Mouse (Mus musculus) heart, embryonic 14.5 days (tissue): ENCODE measurements around the gene Trpm1. TPM values are rescaled to one million over a fixed set of nuclear protein-coding genes. Genes with fewer than 3 reads are reported as not detected.

Experiments used
- ATAC-seq: fragments of 200-750 bp; cut with Nextera tagmentation; 2 replicates; pipeline ENCODE4 v1.8.0; 2017; ENCODE audit warnings: low read depth, moderate TSS enrichment; ENCODE audit not compliant: insufficient number of reproducible peaks, insufficient read depth, low FRiP score
- H3K27ac ChIP-seq, 2 experiments: fragments of 200-500 bp in 1 of 2; fragments of 300-500 bp in 1 of 2; sonication (generic) in 1 of 2; replicated peaks in 1 of 2; 2 replicates each; pipeline ENCODE4 v1.5.1; 2012 to 2014; ENCODE audit warnings: low read depth in 2 of 2, low read length in 2 of 2, control low read depth in 1 of 2, mild to moderate bottlenecking in 1 of 2, mixed read lengths in 1 of 2; ENCODE audit not compliant: control insufficient read depth in 1 of 2, insufficient read depth in 1 of 2
- H3K27me3 ChIP-seq: fragments of 300-500 bp; sonication (generic); 2 replicates; pipeline ENCODE4 v1.6.1; 2014; ENCODE audit warnings: mild to moderate bottlenecking, low read length, control low read depth; ENCODE audit not compliant: control insufficient read depth, insufficient read depth
- H3K36me3 ChIP-seq: fragments of 300-500 bp; sonication (generic); 2 replicates; pipeline ENCODE4 v1.6.1; 2014; ENCODE audit warnings: mild to moderate bottlenecking, control low read depth, low read length, mixed read lengths; ENCODE audit not compliant: control insufficient read depth, insufficient read depth
- H3K4me1 ChIP-seq, 2 experiments: fragments of 200-500 bp in 1 of 2; fragments of 300-500 bp in 1 of 2; sonication (generic) in 1 of 2; 2 replicates each; pipeline ENCODE4 v1.6.1; 2012 to 2014; ENCODE audit warnings: low read length in 2 of 2, control low read depth in 1 of 2, mixed read lengths in 1 of 2; ENCODE audit not compliant: control insufficient read depth in 2 of 2, insufficient read depth in 2 of 2
- H3K4me2 ChIP-seq: fragments of 300-500 bp; sonication (generic); 2 replicates; pipeline ENCODE4 v1.6.1; 2014; ENCODE audit warnings: mild to moderate bottlenecking, low read length
- H3K4me3 ChIP-seq, 2 experiments: fragments of 200-500 bp in 1 of 2; fragments of 300-500 bp in 1 of 2; sonication (generic) in 1 of 2; 2 replicates each; pipeline ENCODE4 v1.5.1; 2012 to 2014; ENCODE audit warnings: low read length in 2 of 2, mild to moderate bottlenecking in 2 of 2, control low read depth in 1 of 2, low read depth in 1 of 2, moderate library complexity in 1 of 2; ENCODE audit not compliant: control insufficient read depth in 1 of 2, insufficient read depth in 1 of 2
- H3K9ac ChIP-seq: fragments of 300-500 bp; sonication (generic); 2 replicates; pipeline ENCODE4 v1.6.1; 2014; ENCODE audit warnings: mild to moderate bottlenecking, low read length
- H3K9me3 ChIP-seq: fragments of 300-500 bp; sonication (generic); 2 replicates; pipeline ENCODE4 v1.6.1; 2016; ENCODE audit warnings: low read length, control low read depth; ENCODE audit not compliant: control insufficient read depth
- WGBS: fragments of 180-500 bp; shearing (Covaris S2); extraction: QIAGEN DNeasy Blood & Tissue Kit; methylation state at CpG from one replicate; pipeline ENCODE4 v1.1.7; 2014; 5-methylcytosine and 5-hydroxymethylcytosine counted together
- polyA plus RNA-seq: library from polyadenylated mRNA; unstranded; fragments of >200 nt; fragmentation: Nextera tagmentation; extraction: Ambion mirVana; gene quantifications from 2 replicates; pipeline ENCODE4 v1.2.1, GENCODE M21; 2014

Gene Trpm1
- polyA plus RNA-seq, 1 experiment from 2014 or later = not detected

DNA sequence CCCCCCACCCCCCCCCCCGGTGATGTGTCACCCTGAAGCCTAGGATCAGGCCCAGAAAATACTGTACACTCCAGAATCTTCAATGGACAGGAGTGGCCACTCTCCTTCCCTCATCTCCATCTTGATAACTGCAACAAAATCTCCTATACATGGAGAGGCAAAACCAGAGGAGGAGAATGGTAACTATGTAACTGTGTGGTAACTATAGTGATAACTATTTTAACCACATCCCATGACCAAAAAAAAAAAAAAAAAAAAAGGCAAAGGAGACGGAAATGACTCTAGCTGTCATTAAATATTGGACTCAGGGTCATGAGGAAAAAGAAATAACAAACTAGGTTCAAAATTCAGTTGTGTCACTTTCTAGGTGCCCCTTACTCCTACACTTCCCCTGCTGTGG lies 74.7 kb downstream of the Trpm1 start:
- Histone ChIP-seq H3K36me3 (no peaks in the 10 kb centered on the region), H3K4me2 (no peak overlapping the region), H3K9me3 (no peaks in the 10 kb centered on the region), H3K9ac (no peak overlapping the region), H3K27ac (no peak overlapping the region), H3K4me3 (no peak overlapping the region), H3K27me3 (no peaks in the 10 kb centered on the region), H3K4me1 (no peaks in the 10 kb centered on the region)
- ATAC-seq = no peak
- WGBS = 80% methylated on average over 1 of the region's 2 CpGs

DNA sequence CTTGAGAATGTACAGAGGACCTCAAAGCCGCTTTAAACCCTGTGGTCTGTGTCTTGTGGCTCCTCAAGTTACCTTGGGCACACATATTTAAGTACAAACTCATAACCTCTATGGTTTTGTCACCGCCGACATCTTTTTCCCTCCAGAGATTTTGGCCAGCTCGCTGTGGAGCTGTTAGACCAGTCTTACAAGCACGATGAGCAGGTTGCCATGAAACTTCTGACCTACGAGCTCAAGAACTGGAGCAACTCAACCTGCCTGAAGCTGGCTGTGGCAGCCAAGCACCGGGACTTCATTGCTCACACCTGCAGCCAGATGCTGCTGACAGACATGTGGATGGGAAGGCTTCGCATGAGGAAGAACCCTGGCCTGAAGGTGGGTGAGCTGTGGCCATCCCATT lies 76.3 kb downstream of the Trpm1 start:
- Histone ChIP-seq H3K4me1 (no peaks in the 10 kb centered on the region), H3K27ac (no peak overlapping the region), H3K4me3 (no peak overlapping the region), H3K9me3 (no peaks in the 10 kb centered on the region), H3K4me2 (no peak overlapping the region), H3K27me3 (no peaks in the 10 kb centered on the region), H3K36me3 (no peaks in the 10 kb centered on the region), H3K9ac (no peak overlapping the region)
- ATAC-seq = no peak
- WGBS = 77% methylated on average over 8 of the region's 8 CpGs

GRCm38 (mm10) chr7:64231001-64231400 lies 77.4 kb downstream of the Trpm1 start:
- WGBS = 93% methylated on average over 1 of the region's 1 CpGs
- no peak overlapping the region for H3K9ac ChIP-seq
- no peak for ATAC-seq
- H3K4me3 ChIP-seq = no peak overlapping the region
- no peaks in the 10 kb centered on the region for H3K27me3 ChIP-seq
- H3K9me3 ChIP-seq = no peaks in the 10 kb centered on the region
- no peak overlapping the region for H3K27ac ChIP-seq
- no peaks in the 10 kb centered on the region for H3K36me3 ChIP-seq
- no peak overlapping the region for H3K4me2 ChIP-seq
- H3K4me1 ChIP-seq = no peaks in the 10 kb centered on the region

- Histone ChIP-seq H3K9me3 (no peaks in the 10 kb centered on the region), H3K4me3 (no peak overlapping the region), H3K36me3 (no peaks in the 10 kb centered on the region), H3K27me3 (no peaks in the 10 kb centered on the region), H3K4me1 (no peaks in the 10 kb centered on the region), H3K9ac (no peak overlapping the region), H3K27ac (no peak overlapping the region), H3K4me2 (no peak overlapping the region)
- ATAC-seq = no peak
- 61% methylated on average over 2 of the region's 2 CpGs for WGBS
These were observed 78.4 kb downstream of the Trpm1 start for GRCm38 (mm10) chr7:64231996-64232395.

- no peak for ATAC-seq
- H3K4me3 ChIP-seq = no peak overlapping the region
- H3K27ac ChIP-seq = no peak overlapping the region
- H3K9me3 ChIP-seq = no peaks in the 10 kb centered on the region
- 86% methylated on average over 5 of the region's 5 CpGs for WGBS
- no peaks in the 10 kb centered on the region for H3K4me1 ChIP-seq
- no peak overlapping the region for H3K9ac ChIP-seq
- H3K36me3 ChIP-seq = no peaks in the 10 kb centered on the region
- no peaks in the 10 kb centered on the region for H3K27me3 ChIP-seq
- H3K4me2 ChIP-seq = no peak overlapping the region
These were observed 80.7 kb downstream of the Trpm1 start for GRCm38 (mm10) chr7:64234310-64234820.

DNA sequence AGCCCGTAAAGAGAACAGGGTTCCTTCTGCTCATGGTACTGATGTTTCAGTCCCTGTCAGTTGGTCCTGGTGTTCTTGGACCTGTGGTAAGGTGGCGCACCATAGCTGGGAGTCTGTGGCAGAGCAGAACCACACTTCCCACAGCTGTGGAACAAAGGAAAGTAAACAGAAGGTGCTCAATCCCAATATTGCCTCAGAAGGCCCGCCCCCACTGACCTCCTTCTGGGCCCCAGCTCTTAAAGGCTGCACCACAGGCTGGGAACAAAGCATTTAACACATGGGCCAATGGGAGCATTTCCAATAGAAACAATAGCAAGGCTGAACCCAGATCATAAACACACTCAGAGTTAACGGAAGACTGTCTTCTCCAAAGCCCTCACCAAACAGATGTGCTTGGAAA lies 82.9 kb downstream of the Trpm1 start:
- H3K9me3 ChIP-seq = no peaks in the 10 kb centered on the region
- H3K9ac ChIP-seq = no peak overlapping the region
- H3K27ac ChIP-seq = no peak overlapping the region
- H3K36me3 ChIP-seq = no peaks in the 10 kb centered on the region
- H3K4me1 ChIP-seq = no peaks in the 10 kb centered on the region
- no peaks in the 10 kb centered on the region for H3K27me3 ChIP-seq
- no peak for ATAC-seq
- H3K4me3 ChIP-seq = no peak overlapping the region
- WGBS = 82% methylated on average over 4 of the region's 4 CpGs
- H3K4me2 ChIP-seq = no peak overlapping the region

- no peak overlapping the region for H3K9ac ChIP-seq
- no peaks in the 10 kb centered on the region for H3K4me1 ChIP-seq
- H3K4me2 ChIP-seq = no peak overlapping the region
- no peaks in the 10 kb centered on the region for H3K36me3 ChIP-seq
- no peak overlapping the region for H3K27ac ChIP-seq
- 86% methylated on average over 8 of the region's 8 CpGs for WGBS
- no peak for ATAC-seq
- no peaks in the 10 kb centered on the region for H3K27me3 ChIP-seq
- no peak overlapping the region for H3K4me3 ChIP-seq
- no peaks in the 10 kb centered on the region for H3K9me3 ChIP-seq
These were observed 84.1 kb downstream of the Trpm1 start for GRCm38 (mm10) chr7:64237747-64238146.

DNA sequence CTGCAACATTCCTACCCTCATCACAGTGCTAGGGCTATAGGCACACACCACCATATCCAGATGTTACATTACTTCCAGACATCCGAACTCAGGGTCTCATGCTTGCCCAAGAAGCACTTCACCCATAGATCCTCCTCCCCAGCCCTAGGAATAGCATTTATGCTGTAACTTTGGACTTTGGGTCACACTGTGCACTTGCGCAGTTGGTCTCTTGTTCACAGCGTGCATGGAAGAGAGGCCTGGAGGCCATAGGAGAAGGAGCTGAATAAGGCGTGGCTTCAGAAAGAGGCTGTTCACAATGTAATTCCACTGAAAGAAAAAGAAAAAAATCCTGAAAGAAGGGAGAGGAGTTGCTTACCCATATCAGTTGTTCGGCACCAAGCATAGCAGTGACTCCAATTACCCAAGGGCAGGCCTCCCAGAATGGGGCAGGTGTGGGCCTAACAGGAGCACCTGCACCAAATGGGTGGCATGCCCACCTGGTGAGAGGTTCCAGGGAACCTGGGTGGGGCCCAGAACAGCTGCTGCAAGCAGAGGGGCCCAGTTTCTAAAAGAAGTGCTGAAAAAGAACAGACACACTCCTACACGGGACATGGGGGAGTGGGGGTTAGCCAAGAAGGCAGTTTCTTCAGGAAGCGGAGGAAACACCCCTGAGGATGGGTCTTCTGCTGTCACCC lies 84.9 kb downstream of the Trpm1 start:
- Histone ChIP-seq H3K27me3 (no peaks in the 10 kb centered on the region), H3K9ac (no peak overlapping the region), H3K9me3 (no peaks in the 10 kb centered on the region), H3K4me1 (no peaks in the 10 kb centered on the region), H3K27ac (no peak overlapping the region), H3K36me3 (no peaks in the 10 kb centered on the region), H3K4me2 (no peak overlapping the region), H3K4me3 (no peak overlapping the region)
- ATAC-seq = no peak
- WGBS = 77% methylated on average over 7 of the region's 7 CpGs
